Mouse (Mus musculus): ENCODE data around the gene Arcn1. TPM values are rescaled to one million over a fixed set of nuclear protein-coding genes. Genes with fewer than 3 reads are reported as not detected.

The Arcn1 gene
- polyA plus RNA-seq, 1 experiment from 2014 or later: 138 TPM

DNA sequence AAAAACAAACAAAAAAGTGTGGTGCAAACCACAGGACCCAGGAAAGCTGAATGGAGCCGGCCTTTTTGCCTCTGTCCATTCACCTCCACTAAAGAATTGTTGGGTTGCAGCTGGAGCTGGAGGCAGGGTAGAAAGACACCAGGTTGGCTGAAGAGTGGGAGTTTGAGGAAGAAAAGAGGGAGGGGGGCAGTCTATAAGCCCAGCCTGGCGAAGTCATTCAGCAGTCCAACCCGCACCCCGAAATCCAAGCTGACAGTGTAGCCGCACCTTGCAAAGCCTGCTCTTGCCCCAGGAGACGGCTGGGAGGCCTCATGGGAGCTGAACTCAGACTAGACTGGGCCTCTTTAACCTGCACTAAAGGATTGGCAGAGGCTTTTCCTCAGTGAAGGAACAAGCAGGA lies 31.8 kb downstream of the Arcn1 start:
- no peaks in the 10 kb centered on the region for H3K9me3 ChIP-seq (replicated peaks; ENCODE audit: control insufficient read depth, low read length)

DNA sequence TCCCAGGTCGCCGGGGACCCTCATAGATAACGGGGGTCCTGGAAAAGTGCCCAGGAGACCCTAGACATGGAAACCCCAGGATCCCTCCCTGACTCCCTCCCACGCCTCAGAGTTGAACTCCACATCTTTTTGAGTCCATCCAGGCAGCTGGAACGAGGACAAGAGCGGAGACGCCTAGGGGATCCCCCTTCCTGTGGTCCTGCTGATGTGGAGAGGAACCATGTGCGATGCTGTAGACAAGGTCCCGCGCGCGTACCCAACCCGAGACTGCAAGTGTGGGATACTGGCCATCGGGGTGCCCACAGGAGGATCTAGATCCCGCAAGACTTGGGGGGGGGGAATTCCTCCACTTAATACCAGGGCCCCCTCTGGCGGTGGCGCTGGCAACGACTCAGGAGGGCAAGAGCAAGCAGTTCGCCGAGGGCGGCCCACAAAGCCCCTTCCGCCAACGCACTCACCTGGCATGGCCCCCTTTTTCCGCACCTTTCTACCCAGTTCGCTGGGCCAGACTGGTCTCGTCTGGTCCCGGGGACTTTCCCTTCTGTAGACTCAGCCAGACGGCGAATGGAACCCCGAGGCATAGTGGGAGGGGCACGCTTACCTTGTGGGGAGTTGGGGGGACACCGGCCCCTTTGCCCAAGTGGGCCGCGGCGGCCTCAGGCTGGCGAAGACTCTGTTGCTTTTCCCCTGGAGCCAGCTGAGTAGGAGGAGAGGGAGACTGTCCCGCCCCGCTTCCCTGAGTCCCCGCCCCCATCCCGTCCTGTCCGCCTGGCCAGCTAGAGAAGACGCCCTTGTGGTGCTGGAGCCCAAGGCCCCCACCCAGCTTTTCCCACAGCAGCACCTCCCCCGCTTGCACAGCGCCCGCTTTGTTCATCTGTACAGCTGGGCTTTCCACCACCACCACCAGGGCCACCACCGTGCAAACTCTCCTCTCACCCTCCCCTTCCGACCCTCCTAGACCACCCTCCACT lies 32.8 kb downstream of the Arcn1 start, which contains the start of gene Phldb1:
Phldb1 (minus strand) TSS at position 675 of the 971 bp plus-strand sequence.
- H3K9ac ChIP-seq (ENCODE audit: low read length): peak within 1 kb of the TSS; percentile 71
- H3K4me1 ChIP-seq (ENCODE audit: control insufficient read depth, insufficient read depth, low read length): peaks cover 15% of the 10 kb centered on the region
- DNase-seq (ENCODE audit: low spot score) (peak; percentile 55), ATAC-seq (peak; percentile 77)
- H3K36me3 ChIP-seq (ENCODE audit: control insufficient read depth, insufficient read depth, low read length): no peaks in the 10 kb centered on the region
- H3K9me3 ChIP-seq (replicated peaks; ENCODE audit: control insufficient read depth, low read length): no peaks in the 10 kb centered on the region
- no peaks in the 10 kb centered on the region; the same call in 1 of the 2 replicates for H3K27me3 ChIP-seq (replicated peaks; ENCODE audit: control insufficient read depth, insufficient read depth, low read length)
- H3K27ac ChIP-seq (ENCODE audit: low read depth, low read length): peak within 1 kb of the TSS; percentile 9; the same call in 1 of the 2 replicates
- peak within 1 kb of the TSS; percentile 55 for H3K4me3 ChIP-seq (ENCODE audit: low read depth, low read length)
- under 1% methylated on average over 46 of the region's 47 CpGs for WGBS
- peak within 1 kb of the TSS; percentile 99 for H3K4me2 ChIP-seq (ENCODE audit: low read length)

More for the DNA sequence above, 31.8 kb downstream of the Arcn1 start:
- no peak overlapping the region for H3K27ac ChIP-seq (ENCODE audit: low read depth, low read length)
- H3K4me2 ChIP-seq (ENCODE audit: low read length): no peak overlapping the region
- DNase-seq (ENCODE audit: low spot score) (no peak), ATAC-seq (no peak)
- H3K36me3 ChIP-seq (ENCODE audit: control insufficient read depth, insufficient read depth, low read length): 0 out of 2 replicates have a peak, but pooled peaks cover 2% of the 10 kb centered on the region
- H3K4me3 ChIP-seq (ENCODE audit: low read depth, low read length): no peak overlapping the region
- peaks cover 15% of the 10 kb centered on the region for H3K4me1 ChIP-seq (ENCODE audit: control insufficient read depth, insufficient read depth, low read length)
- no peaks in the 10 kb centered on the region; the same call in 1 of the 2 replicates for H3K27me3 ChIP-seq (replicated peaks; ENCODE audit: control insufficient read depth, insufficient read depth, low read length)
- 78% methylated on average over 6 of the region's 6 CpGs for WGBS
- no peak overlapping the region for H3K9ac ChIP-seq (ENCODE audit: low read length)

DNA sequence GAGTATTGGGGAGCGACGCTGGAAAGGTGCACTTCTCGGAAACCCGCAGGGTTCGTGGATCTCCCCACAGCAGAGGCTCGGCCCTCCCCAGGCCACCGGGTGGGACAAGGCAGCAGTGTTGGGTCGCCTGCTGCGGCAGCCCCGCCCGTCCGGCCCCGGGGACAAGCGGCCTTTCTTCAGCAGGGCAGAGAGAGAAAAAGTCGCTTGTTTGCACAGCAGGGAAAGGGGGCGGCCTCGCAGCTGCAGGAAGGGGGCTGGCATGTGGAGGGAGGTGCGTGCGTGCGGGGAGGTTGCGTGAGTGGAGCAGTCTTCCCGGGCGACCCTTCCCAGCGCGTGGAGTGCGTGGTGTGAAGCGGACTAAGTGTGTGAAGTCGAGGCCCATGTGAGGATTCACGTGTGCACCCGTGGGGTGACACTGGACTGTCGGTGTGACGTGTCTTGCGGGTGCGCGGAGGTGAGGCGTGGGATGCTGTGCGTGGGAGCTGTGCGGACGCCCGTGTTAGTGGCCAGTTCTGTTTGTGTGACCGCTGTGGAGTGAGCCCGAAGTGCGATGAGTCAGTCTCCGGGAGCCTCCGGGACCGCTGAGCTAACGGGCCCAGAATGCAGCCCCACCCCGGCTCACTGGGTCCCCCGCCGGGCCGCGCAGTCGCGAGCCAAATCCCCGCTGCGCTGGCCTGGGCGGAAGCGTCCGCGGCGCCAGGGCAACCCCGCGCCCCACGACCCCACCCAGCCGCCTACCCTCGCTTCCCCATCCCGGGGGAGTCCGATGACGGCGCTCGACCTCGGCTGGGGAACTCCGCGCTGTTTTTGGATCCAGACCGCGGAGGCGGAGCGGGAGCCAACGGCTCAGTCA lies 33.7 kb downstream of the Arcn1 start:
- WGBS: under 1% methylated on average over 73 of the region's 79 CpGs

DNA sequence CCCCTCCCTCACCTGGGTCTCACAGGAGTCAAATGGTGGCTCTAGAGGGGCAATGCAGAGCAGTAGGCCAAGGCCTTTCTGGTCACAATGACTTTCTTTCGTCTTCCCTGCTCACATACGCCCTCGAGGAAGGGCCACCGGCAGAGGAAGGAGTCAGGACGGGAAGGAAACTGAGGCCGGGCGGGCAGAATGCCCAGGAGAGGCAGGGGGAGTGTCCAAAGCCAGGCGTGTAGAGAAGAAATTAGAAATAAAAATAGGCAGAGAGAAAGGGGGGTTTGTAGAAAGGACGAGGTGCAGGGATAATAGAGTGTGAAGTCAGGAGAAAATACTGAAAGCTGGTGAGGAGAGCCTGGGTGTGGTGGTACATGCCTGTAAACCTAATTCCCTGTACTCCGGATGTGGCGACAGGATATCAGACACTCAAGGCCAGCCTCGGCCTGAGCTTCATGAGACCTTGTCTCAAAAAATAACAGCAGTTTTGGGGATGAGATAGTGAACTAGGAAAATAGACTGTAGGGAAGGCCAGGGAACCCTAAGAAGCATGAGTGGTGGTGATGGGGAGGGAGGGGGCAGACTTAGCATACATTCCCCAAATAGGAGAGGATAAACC lies 34.6 kb downstream of the Arcn1 start:
- 0 out of 2 replicates have a peak overlapping the region, but pooled peaks have one; percentile 55 for H3K4me3 ChIP-seq (ENCODE audit: low read depth, low read length)
- peaks cover 15% of the 10 kb centered on the region for H3K4me1 ChIP-seq (ENCODE audit: control insufficient read depth, insufficient read depth, low read length)
- DNase-seq (ENCODE audit: low spot score) (no peak), ATAC-seq (no peak)
- H3K27me3 ChIP-seq (replicated peaks; ENCODE audit: control insufficient read depth, insufficient read depth, low read length): no peaks in the 10 kb centered on the region; the same call in 1 of the 2 replicates
- H3K4me2 ChIP-seq (ENCODE audit: low read length): peak overlapping the region; percentile 99
- 0 out of 2 replicates have a peak overlapping the region, but pooled peaks have one; percentile 7 for H3K27ac ChIP-seq (ENCODE audit: low read depth, low read length)
- H3K9ac ChIP-seq (ENCODE audit: low read length): peak overlapping the region; percentile 71
- no peaks in the 10 kb centered on the region for H3K9me3 ChIP-seq (replicated peaks; ENCODE audit: control insufficient read depth, low read length)
- 56% methylated on average over 12 of the region's 12 CpGs for WGBS
- H3K36me3 ChIP-seq (ENCODE audit: control insufficient read depth, insufficient read depth, low read length): no peaks in the 10 kb centered on the region

More for the DNA sequence above, 33.7 kb downstream of the Arcn1 start:
- Histone ChIP-seq H3K4me3 (ENCODE audit: low read depth, low read length) (peak overlapping the region; percentile 55), H3K4me2 (ENCODE audit: low read length) (peak overlapping the region; percentile 99), H3K9me3 (replicated peaks; ENCODE audit: control insufficient read depth, low read length) (no peaks in the 10 kb centered on the region), H3K27ac (ENCODE audit: low read depth, low read length) (0 out of 2 replicates have a peak overlapping the region, but pooled peaks have one; percentile 9), H3K9ac (ENCODE audit: low read length) (peak overlapping the region; percentile 71), H3K36me3 (ENCODE audit: control insufficient read depth, insufficient read depth, low read length) (no peaks in the 10 kb centered on the region), H3K4me1 (ENCODE audit: control insufficient read depth, insufficient read depth, low read length) (peaks cover 15% of the 10 kb centered on the region), H3K27me3 (replicated peaks; ENCODE audit: control insufficient read depth, insufficient read depth, low read length) (no peaks in the 10 kb centered on the region; the same call in 1 of the 2 replicates)
- ATAC-seq: peak; percentile 56
- DNase-seq (ENCODE audit: low spot score): peak; percentile 35

DNA sequence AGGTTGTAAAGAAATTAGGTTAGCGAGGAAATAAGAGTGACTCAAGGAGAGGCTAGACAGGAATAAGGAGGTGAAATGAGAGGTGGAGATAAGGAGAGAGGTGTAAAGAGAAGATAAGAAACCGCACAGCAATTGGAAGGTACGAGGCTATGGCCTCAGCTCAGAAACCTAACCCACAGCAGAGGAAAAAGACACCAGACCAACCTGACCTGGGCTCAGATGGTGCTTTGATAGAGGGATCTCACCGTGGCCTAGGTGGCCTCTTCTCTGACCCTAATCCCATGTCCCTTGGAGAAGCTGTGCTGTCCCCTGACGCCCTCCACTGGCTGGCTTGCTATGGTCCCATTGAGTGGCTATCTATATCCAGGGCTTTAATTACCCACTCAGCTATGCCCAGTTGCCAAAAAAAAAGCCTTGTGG lies 35.5 kb downstream of the Arcn1 start:
- Histone ChIP-seq H3K27ac (ENCODE audit: low read depth, low read length) (no peak overlapping the region), H3K27me3 (replicated peaks; ENCODE audit: control insufficient read depth, insufficient read depth, low read length) (no peaks in the 10 kb centered on the region; the same call in 1 of the 2 replicates), H3K4me2 (ENCODE audit: low read length) (no peak overlapping the region), H3K9me3 (replicated peaks; ENCODE audit: control insufficient read depth, low read length) (no peaks in the 10 kb centered on the region), H3K9ac (ENCODE audit: low read length) (no peak overlapping the region), H3K4me1 (ENCODE audit: control insufficient read depth, insufficient read depth, low read length) (peaks cover 17% of the 10 kb centered on the region), H3K4me3 (ENCODE audit: low read depth, low read length) (no peak overlapping the region), H3K36me3 (ENCODE audit: control insufficient read depth, insufficient read depth, low read length) (no peaks in the 10 kb centered on the region)
- 78% methylated on average over 5 of the region's 5 CpGs for whole genome bisulfite sequencing
- ATAC-seq (no peak), DNase-seq (ENCODE audit: low spot score) (no peak)

DNA sequence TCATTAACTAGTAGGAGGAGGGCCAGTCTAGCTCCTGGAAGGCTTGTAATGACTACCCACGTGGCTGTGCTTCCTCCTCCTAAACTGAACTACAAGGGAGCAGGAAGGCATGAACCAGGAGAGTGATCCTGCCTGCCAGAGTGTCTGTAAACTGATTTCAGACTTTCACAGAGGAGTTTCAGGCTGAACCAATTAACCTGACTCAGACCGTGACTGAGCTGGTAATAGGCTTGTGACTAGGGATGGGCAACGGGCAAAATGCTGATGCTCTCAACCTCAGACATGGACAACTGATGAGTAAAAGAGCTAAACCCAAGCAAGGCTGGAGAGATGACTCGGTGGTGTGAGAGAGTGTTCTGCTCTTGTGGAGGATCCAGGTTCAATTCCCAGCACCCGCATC lies 40.2 kb downstream of the Arcn1 start:
- Histone ChIP-seq H3K4me2 (ENCODE audit: low read length) (no peak overlapping the region), H3K9ac (ENCODE audit: low read length) (no peak overlapping the region), H3K27me3 (replicated peaks; ENCODE audit: control insufficient read depth, insufficient read depth, low read length) (no peaks in the 10 kb centered on the region), H3K36me3 (ENCODE audit: control insufficient read depth, insufficient read depth, low read length) (no peaks in the 10 kb centered on the region), H3K27ac (ENCODE audit: low read depth, low read length) (no peak overlapping the region), H3K4me3 (ENCODE audit: low read depth, low read length) (no peak overlapping the region), H3K4me1 (ENCODE audit: control insufficient read depth, insufficient read depth, low read length) (peaks cover 32% of the 10 kb centered on the region), H3K9me3 (replicated peaks; ENCODE audit: control insufficient read depth, low read length) (no peaks in the 10 kb centered on the region)
- 55% methylated on average over 5 of the region's 5 CpGs for WGBS
- DNase-seq (ENCODE audit: low spot score): no peak
- no peak for ATAC-seq

DNA sequence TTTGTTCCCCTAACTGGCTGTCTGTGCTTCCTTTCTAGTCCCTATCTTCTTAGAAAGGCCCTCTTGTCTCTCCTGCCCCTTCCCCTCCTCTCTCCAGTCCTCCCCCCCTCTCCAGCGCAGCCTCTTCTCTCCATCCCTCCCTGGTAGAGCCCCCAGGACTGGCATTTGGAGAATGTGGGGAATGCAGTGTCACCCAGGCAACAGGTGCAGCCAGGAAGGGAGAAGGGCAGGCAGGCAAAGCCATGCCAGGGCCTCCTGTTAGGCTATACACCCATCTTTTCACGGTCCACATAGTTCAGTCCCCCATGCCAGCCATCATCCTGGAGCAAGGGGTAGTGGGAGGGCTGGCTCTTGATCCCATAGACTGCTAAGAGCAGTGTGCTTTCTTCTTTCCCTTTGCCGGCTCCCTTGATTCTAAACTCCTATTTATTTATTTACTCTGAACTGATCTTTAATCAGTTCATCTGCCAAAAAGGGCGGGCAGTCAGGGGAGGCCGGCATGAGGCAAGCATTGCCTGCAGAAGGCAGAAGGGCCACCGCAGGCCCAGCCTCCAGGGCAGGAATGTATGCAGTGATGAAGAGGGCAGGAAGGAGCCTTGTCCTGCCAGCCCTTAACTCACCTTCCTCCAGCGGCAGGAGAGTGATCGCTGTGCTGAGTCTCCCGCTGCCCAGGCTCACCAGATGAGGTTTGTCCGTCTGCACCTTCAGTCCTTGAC lies 41.1 kb downstream of the Arcn1 start:
- Histone ChIP-seq H3K4me1 (ENCODE audit: control insufficient read depth, insufficient read depth, low read length) (peaks cover 32% of the 10 kb centered on the region), H3K4me3 (ENCODE audit: low read depth, low read length) (no peak overlapping the region), H3K27ac (ENCODE audit: low read depth, low read length) (no peak overlapping the region), H3K9ac (ENCODE audit: low read length) (no peak overlapping the region), H3K9me3 (replicated peaks; ENCODE audit: control insufficient read depth, low read length) (no peaks in the 10 kb centered on the region), H3K4me2 (ENCODE audit: low read length) (no peak overlapping the region), H3K27me3 (replicated peaks; ENCODE audit: control insufficient read depth, insufficient read depth, low read length) (no peaks in the 10 kb centered on the region), H3K36me3 (ENCODE audit: control insufficient read depth, insufficient read depth, low read length) (no peaks in the 10 kb centered on the region)
- ATAC-seq: no peak
- 39% methylated on average over 10 of the region's 10 CpGs for WGBS
- no peak for DNase-seq (ENCODE audit: low spot score)

DNA sequence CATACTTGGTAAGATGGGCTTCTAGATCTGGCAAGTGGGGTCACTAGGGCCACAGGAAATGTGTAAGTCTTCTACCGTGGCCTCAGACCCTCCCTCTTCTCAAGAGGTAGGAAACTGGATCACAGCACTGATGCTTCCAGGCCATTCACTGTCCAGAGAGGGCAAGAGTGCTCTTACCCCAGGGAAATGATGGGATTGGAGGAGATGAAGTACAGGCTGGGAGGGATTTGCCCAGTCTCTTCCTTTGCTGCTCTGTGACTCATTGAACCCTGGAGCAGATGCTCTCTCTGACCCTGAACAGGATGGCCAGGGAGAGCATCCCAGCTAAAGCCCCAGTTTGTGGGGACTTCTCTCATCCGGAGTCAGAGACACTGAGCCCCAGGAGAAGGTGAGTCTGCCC lies 43.0 kb downstream of the Arcn1 start:
- no peaks in the 10 kb centered on the region for H3K36me3 ChIP-seq (ENCODE audit: control insufficient read depth, insufficient read depth, low read length)
- no peak overlapping the region for H3K4me3 ChIP-seq (ENCODE audit: low read depth, low read length)
- peak overlapping the region; percentile 70 for H3K27ac ChIP-seq (ENCODE audit: low read depth, low read length)
- DNase-seq (ENCODE audit: low spot score) (no peak), ATAC-seq (no peak)
- peaks cover 42% of the 10 kb centered on the region for H3K4me1 ChIP-seq (ENCODE audit: control insufficient read depth, insufficient read depth, low read length)
- 60% methylated on average over 2 of the region's 2 CpGs for WGBS
- no peaks in the 10 kb centered on the region for H3K9me3 ChIP-seq (replicated peaks; ENCODE audit: control insufficient read depth, low read length)
- no peaks in the 10 kb centered on the region for H3K27me3 ChIP-seq (replicated peaks; ENCODE audit: control insufficient read depth, insufficient read depth, low read length)
- no peak overlapping the region for H3K4me2 ChIP-seq (ENCODE audit: low read length)
- no peak overlapping the region for H3K9ac ChIP-seq (ENCODE audit: low read length)
